Mouse (Mus musculus) heart, postnatal 4 days (tissue): ENCODE data around the gene Fam117a. TPM values are rescaled to one million over a fixed set of nuclear protein-coding genes. Genes with fewer than 3 reads are reported as not detected.
A peak's percentile ranks its signal among the peaks of the same experiment; 100 is the strongest.

Experiments used
- DNase-seq: peaks from one replicate; pipeline ENCODE4 v3.0.0; 2021
- total RNA-seq, 2 experiments: library from RNA; stranded (reverse); gene quantifications; 2 replicates each; pipeline ENCODE4 v1.2.3; 2021

Fam117a gene
- 10 to 100 TPM in 1 of 2 experiments, 1 to 10 TPM in 1; 8.4 to 11.5 TPM for total RNA-seq

DNA sequence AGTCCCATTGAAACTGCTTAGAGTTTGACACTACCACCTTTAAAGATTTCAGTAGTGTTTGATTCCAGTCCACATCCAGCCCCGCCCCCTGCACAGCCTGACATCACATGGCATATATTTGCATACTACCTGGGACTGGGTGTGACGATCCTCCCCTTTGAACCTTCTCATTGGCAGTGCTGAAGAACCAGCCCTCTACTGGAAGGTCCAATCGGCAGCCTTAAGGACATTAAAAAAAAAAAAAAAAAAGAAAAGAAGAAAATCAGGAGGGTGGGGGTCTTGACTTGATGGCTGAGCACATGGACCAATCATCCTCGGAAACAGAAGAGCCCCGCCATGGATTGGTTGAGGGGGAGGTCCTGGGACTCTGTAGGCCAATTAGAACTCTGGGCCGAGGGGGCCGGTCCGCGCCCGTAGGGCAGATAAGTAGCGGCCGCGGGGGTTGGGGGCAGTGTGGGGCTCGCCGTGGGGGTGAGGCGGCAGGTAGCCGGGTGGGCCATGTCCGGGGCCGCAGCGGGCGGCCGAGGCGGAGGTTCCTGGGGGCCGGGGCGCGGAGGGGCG is at the start of gene Fam117a:
Gene Fam117a (plus strand): TSS at position 451 of the 561 bp plus-strand sequence.
- peak; percentile 86 for DNase-seq

DNA sequence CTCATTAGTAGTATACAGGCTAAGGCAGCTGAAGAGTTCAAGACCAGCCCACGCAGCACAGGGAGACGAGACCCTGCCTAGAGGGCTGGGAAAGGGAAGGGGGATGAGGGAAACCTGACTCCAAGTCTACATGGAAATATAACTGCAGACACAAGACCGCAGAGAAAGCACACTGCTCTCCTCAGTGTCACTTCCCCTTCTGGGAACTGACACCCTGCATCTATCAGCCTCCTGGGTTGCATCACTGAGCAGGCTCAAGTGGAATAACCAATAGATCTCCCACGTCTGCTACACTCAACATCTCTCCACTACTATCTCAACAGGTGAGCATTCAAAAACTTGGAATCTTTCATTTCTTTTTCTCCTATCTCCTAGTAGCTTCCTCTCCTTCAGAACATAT is 44.8 kb upstream of the Fam117a start:
- no peak for DNase-seq

- no peak for DNase-seq
These were observed 43.7 kb upstream of the Fam117a start for GRCm38 (mm10) chr11:95293017-95293624.

- DNase-seq = no peak
These were observed 41.1 kb upstream of the Fam117a start for GRCm38 (mm10) chr11:95295736-95296135.

- no peak for DNase-seq
These were observed 38.7 kb upstream of the Fam117a start for GRCm38 (mm10) chr11:95298146-95298545.

GRCm38 (mm10) chr11:95299886-95300285 is 36.9 kb upstream of the Fam117a start:
- DNase-seq = no peak

DNA sequence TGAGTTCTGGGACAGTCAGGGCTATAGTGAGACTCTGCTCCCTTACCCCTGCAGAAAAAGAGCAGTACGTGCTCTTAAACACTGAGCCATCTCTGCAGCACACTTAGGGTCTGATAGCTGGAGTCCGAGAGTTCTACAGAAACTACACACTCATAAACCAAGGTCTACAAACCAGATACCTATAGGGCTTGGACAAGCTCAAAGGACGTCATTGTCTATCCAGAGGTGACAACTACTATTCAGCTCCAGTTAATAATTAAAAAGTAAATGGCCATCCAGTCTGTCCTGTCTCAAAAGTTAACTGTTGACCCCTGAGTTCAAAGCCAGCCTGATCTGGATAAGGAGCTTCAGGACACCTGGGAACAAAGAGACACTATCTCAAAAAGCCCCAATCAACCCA is 35.0 kb upstream of the Fam117a start:
- DNase-seq = no peak

- DNase-seq = no peak
These were observed 31.2 kb upstream of the Fam117a start for GRCm38 (mm10) chr11:95305600-95305999.

- DNase-seq = no peak
These were observed 29.3 kb upstream of the Fam117a start for GRCm38 (mm10) chr11:95307526-95307925.

DNA sequence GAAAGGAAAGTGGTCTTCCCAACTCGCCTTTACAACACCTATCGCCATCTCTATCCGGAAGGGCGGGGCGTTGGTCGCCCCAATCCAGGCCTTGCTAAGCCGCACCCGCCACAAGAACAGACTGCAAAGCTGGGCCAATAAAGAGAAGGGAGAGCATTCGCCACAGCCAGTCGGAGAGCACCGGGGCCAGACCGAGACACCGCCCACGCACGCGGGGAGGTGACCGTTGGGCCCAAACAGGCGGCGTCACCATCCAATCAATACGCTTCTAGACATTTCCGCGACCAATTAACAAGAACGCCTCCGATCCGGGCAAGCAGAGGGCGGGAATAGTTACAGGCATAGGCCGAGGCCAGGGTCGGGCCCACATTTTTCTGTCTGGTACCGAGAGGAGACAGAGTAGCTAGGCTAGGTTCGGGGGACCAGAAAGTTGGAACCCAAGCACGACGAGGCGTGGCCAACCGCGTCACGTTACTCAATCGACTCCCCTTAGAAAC is 27.3 kb upstream of the Fam117a start:
- DNase-seq = peak; percentile 97

GRCm38 (mm10) chr11:95310007-95310647 is 26.7 kb upstream of the Fam117a start, which contains the start of gene Kat7:
Kat7 (minus strand) TSS chr11:95310246.
- DNase-seq = peak; percentile 97

DNA sequence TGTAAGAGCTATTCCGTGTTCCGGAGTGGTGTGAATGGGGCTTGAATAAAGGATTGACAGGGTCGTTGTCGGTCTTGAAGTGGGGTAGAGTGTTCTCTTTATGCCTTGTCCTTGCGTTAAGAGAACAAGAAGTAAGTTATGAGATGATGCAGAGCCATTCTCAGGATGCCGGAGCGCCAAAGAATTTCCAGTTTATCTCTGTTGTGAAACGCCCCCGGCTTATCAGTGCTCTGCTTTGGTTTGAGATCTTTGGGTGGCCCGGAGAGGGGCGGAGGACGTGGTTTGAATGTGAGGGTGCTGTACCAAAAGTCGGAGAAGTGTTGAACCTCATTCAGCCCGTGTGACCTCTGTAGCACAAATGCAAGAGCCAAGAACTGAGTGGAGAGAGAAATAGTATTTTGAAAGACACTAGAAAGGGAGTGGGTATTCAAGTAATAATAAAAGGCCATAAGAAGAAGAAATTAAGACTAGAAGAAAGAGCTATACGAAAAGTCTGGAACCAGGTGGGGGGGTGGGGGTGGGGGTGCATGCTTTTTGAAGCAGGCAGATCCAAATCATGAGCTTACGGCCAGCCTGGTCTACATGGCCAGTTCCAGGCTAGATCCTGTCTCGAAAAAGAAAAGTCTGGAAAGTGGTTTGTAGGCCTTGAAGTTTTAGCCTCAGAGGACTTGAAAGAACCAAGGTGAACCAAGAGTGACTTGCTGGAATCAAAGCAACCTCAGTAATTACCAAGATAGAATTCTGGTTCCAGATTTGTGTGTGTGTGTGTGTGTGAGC is 26.0 kb upstream of the Fam117a start:
- DNase-seq = peak; percentile 33

- no peak for DNase-seq
These were observed 25.4 kb upstream of the Fam117a start for GRCm38 (mm10) chr11:95311425-95311807.

DNA sequence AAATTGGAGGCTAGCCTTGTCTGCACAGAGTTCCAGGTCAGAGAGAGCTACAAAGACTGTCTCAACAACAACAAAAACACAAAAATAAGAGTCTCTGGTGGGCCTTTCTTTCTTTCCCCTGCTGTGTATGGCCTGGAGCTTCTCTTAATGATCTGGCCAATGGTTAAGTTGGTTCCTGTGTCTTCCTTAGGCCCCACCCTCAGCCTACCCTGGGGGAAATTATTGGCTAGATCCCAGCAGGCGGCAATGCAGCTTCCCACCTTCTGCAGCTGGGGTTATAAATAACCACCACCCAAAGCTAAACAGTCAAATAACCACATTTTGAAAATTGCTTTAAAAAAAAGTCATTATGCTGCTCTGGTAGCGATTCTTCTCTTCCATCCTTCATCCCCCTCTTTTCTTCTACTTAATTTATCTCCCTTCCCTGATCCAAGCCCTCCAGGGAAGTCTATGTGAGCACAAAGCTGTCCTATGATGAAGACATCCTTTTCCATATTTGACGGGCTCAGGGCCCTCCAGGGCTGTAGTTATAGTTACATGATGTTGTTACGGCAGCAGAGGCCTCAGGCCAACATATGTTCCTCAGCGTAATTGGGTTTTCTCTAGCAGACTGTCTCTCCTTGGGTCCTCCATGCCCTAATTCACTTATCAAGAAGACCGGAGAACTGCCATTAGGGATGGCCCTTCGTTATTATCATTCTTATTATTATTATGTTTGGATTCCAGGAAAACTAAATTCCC is 21.4 kb upstream of the Fam117a start:
- DNase-seq = no peak

DNA sequence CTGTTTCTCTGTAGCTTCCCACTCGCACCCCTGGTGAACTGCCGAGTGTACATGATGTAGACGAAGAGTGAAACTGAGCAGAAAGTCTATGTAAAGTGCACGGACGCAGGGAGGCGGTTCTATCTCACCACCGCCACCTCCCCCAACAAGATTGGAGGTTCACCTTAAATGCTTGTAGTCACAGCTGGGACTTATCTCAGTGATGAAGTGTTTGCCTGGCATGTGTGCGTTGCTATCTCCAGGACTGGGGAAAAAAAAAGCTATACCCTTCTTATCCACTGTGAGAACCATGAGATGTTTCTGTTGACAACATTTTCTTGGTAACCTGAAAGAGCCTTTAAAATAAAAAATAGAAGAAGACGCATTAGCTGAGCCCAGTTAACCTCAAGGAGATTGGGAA is 18.7 kb upstream of the Fam117a start:
- no peak for DNase-seq

DNA sequence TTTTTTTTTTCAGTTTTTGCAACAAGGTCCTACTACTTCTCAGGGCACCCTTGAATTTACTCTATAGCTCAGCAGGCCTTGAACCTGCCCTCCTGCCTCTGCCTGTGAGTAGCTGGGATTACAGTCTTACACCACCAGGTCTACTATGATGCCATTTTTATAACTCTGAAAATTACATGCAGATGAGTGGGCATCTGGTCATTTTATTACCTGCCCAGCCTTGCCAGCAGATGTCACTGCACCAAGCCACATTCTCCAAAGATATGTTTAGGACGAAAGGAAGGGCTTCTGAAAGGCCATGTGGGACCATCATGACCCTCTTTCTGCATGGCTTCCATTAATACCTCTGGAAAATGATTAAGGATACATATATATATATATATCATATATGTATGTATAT is 17.3 kb upstream of the Fam117a start:
- DNase-seq = peak; percentile 27

- DNase-seq = no peak
These were observed 16.8 kb upstream of the Fam117a start for GRCm38 (mm10) chr11:95320010-95320409.

DNA sequence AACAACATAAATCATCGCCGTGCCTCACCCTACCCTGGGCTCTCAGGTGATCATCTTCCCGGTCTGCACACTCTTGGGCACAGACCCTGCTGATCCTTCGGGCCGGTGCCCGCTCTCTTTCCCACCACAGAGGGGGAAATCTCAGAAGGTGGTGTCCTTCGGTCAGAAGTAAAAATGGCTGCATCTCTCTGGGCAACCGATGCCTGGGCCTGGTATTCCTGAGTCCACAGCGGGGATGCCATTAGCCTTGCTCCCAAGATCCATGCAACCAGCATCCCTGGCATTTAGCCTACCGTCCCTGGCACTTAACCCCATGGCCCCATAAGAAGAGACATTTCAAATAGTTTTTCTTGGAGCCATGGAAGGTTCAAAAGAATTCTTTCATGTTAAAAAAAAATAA is 12.6 kb upstream of the Fam117a start:
- DNase-seq = no peak

DNA sequence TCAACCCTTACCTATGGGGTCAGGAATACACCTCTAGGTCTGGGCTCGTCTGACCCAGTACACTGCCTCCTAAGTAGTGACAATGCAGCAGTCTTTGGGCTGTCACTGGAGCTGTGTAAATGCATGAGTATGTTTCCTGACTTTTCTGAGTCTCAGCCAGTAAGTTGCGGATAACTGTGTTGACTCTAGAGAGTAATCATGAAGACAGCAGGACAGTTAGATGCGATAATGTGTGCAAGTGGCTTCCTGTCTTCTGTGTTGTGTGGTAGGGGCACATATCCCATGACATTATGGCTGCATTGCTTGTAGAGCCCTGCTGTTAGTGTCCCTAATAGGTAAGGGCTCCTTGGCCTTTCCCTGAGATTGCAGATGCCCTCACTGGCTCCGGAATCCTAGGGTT is 11.0 kb upstream of the Fam117a start:
- DNase-seq = no peak

GRCm38 (mm10) chr11:95326243-95326642 is 10.6 kb upstream of the Fam117a start:
- no peak for DNase-seq

DNA sequence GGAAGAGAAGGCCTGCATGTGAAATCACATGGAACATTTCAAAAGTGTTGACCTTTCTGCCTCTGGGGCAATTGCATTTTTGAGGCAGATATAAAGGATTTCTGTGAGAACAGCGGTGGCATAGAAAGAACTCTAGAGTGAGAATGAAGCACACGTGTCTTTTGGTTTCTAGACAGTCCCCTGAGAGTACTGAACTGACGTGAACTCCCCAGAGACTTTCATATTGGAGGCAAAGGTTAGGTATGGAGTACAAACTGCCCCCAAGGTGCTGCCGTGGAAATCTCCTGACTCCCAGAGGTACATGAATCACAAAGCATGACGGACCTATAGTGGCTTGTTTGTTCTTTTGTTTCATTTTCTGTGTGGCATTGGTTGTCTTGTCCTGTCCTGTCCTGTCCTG is 8.2 kb upstream of the Fam117a start:
- DNase-seq = no peak

GRCm38 (mm10) chr11:95330662-95331061 is 6.2 kb upstream of the Fam117a start:
- DNase-seq = no peak
